Mouse (Mus musculus) erythroid progenitor cell, adult 5-6 weeks (primary cell): Measurements from ENCODE around the gene Dnajc13. TPM values are rescaled to one million over a fixed set of nuclear protein-coding genes. Genes with fewer than 3 reads are reported as not detected.

Experiments
- ATAC-seq: replicated peaks from 2 replicates; pipeline ENCODE4 v1.8.0; 2016; ENCODE audit warnings: moderate number of reproducible peaks, mild to moderate bottlenecking, moderate TSS enrichment, inconsistent platforms; ENCODE audit not compliant: poor library complexity, low FRiP score, severe bottlenecking
- total RNA-seq, 2 experiments: library from RNA; stranded (forward) in 1 of 2; stranded (reverse) in 1 of 2; fragments of 150-400 nt in 1 of 2; fragments of 186-747, 209-891 nt in 1 of 2; gene quantifications; 2 replicates each; pipeline versions ENCODE4 v1.2.3 to v1.2.4; 2015 to 2017; ENCODE audit warnings: low replicate concordance in 2 of 2

Gene Dnajc13
- total RNA-seq (2015; ENCODE audit: low replicate concordance): 26.4 and 27.8 TPM in 2 replicates
- total RNA-seq (2017; ENCODE audit: low replicate concordance): 13.4 and 25.8 TPM in 2 replicates

DNA sequence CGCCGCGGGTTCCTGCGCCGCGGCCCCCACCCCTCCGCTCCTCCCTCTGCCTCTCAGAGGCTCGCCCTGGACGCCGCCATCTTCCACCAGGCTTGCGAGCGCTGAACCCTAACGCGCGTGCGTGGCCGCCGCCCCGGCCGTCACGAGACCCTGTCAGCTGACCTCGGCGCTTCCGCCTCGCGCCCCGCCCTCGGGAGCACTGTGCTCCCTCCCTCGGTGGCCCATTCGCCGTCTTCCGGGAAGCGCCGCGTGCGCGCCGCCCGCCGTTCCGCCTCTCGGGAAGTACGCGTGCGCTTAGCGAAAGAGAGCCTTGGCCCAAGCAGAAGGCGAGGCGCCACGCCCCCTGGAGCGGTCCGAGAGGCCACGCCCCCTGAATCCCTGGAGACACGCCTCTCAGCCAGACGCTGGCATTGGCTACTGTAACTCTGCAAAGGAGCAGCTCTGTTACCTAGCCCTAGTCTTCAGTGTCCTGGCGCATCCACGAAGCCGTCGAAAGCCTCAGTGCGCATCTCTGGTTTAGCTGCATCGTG, at the start of gene Dnajc13:
Dnajc13 (minus strand) TSS at position 108 of the 530 bp plus-strand sequence.
- peak; percentile 96 for ATAC-seq

GRCm38 (mm10) chr9:104306734-104307133, 44.0 kb upstream of the Dnajc13 start:
- peak; percentile 49; the same call in 1 of the 2 replicates for ATAC-seq

DNA sequence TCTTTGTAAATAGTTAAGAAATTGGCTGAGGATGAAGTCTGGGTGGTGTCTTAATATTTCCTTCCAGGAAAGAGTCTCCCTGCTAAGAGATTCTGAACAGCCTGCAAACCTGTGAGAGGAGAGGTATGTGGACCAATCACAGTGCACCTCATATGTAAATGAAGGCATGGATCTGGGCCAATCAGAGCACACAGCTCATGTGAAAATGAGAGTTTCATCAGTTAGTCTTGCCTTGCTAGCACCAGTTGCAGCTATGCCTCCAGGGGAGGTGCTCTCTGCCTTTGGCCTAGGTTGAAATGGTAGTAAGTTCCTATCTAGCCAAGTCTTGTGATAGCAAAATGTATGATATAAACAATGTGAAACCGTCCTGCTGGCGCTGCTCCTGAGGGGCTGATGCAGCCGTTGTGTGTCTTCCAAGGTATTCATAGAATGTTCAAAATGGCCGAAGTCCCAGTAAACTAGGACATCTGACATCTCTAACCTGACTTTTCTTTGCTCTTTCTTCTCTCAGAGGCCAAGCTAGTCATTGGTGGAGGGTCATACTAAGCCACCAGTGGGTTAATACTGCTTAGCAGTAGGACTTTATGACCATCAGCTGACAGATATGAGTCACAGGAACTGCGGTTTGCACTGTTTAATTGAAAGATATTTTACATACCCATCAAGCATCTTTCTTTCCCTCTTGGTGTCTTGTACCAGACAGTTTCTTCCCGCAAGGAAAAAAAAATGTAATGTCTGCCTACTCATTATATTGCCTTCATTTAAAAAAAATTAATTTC, 42.8 kb upstream of the Dnajc13 start:
- no peak for ATAC-seq

DNA sequence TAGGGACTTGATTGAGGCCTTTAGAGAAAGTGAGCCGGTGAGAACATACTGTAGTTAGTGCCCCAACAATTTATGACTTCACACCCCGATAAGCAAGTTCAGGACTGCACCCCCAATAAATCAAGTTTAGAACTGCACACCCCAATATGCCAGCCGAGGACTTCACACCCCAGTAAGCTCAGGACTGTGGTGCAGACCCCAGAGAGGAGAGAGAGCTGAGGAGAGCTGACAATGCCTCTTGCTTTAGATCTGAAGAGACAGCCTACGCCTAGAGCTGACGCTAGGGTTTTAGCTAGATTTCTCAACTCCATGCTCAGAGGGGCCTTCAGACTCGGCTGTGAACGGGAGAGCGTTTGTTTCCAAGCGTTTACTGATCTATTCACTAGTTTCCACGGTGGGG, 42.1 kb upstream of the Dnajc13 start:
- ATAC-seq: no peak

- ATAC-seq: no peak
Observed at GRCm38 (mm10) chr9:104304376-104304775, 41.6 kb upstream of the Dnajc13 start.

- ATAC-seq: no peak
Observed at GRCm38 (mm10) chr9:104300569-104300968, 37.8 kb upstream of the Dnajc13 start.

DNA sequence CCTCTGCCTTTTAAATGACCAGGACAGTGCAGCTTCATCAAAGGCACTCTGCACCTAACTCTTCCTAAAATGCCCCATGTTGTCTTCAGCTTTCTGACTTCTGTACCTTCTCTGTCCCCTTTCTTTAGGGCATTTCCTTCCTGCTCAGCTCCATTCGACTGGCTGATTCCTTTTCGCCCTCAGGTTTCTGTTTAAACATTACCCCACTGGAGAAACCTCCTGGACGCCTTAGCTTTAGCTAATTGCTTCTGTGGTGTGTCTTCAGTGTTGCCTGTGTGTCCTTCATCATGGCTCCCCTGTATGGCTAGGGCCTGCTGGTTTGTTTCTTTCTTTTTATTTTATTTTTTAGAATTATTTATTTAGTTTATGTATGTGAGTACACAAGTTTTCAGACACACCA, 34.3 kb upstream of the Dnajc13 start:
- ATAC-seq: no peak

GRCm38 (mm10) chr9:104284934-104285333, 22.2 kb upstream of the Dnajc13 start:
- no peak for ATAC-seq

DNA sequence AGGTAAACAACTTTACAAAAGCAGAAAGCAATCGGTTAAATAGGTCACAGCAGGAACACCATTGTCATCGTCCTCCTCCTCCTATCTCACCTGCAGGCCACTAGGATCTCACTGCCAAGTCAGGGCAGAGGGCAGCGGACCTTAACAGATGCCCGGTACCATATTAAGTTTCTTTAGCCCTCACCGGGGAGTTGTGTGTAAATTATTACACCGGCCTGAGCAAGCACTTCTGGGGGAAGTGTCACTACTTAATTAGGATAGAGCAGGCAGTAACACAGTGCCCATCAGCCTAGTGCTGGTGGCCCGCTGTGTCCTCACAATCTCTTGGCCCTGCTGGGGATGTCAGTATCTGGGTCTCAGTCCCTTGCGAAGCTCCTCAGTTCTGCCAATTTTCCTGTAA, 19.8 kb upstream of the Dnajc13 start:
- ATAC-seq: no peak

- ATAC-seq: no peak
Observed at GRCm38 (mm10) chr9:104281737-104282136, 19.0 kb upstream of the Dnajc13 start.

GRCm38 (mm10) chr9:104280725-104281495, 18.2 kb upstream of the Dnajc13 start:
- ATAC-seq: no peak

DNA sequence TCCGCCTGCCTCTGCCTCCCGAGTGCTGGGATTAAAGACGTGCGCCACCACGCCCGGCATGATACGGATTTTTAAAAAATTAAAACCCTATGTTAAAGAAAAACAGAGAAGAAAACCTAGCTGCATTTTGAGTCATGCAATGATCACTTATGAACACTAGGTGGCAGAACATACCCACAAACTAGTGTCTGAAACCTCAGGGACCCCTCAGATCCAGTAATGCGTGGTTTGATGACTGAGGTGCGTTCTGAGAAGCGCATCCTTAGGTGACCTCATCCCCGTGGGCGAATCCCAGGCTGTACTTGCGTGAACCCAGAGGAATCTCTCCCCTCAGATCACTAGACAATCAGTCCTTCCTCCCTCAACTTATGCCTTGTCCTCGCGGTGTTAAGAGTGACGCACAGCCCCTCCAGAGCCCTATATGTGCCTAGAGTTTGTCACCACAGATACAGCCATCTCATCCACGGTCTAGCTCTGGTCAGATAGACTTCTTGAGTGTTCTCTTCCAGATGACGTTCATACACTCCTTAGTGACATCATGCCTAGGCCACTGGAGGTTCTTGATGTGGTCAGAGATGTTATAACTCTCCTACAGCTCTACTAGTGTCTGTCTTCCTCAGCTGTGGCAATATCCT, 14.9 kb upstream of the Dnajc13 start:
- no peak for ATAC-seq

GRCm38 (mm10) chr9:104275084-104275785, 12.5 kb upstream of the Dnajc13 start:
- no peak for ATAC-seq

- ATAC-seq: no peak
Observed at GRCm38 (mm10) chr9:104272057-104272456, 9.3 kb upstream of the Dnajc13 start.

DNA sequence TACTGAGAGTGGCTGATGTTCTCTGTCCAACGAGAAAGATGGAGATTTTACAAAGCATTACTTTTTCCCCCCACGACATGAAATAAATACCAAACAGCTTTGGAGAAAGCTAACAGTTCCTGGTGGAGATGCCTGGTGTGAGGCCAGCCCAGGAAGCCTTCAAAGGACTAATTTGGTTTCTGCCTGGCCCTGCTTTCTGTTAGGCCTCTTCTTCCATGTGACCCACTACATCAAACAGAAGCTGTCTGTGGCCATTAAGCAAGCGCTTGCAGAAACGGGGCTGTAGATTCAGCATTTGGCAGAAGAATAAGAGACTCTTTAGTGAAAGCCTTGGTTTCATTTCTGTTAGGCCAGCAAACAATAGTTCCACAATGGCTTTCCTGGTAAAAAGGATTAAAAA, 8.9 kb upstream of the Dnajc13 start:
- no peak for ATAC-seq

- no peak for ATAC-seq
Observed at GRCm38 (mm10) chr9:104269944-104270343, 7.2 kb upstream of the Dnajc13 start.

GRCm38 (mm10) chr9:104269349-104269871, 6.7 kb upstream of the Dnajc13 start:
- ATAC-seq: no peak

- ATAC-seq: no peak
Observed at GRCm38 (mm10) chr9:104264567-104264966, 1.8 kb upstream of the Dnajc13 start.

DNA sequence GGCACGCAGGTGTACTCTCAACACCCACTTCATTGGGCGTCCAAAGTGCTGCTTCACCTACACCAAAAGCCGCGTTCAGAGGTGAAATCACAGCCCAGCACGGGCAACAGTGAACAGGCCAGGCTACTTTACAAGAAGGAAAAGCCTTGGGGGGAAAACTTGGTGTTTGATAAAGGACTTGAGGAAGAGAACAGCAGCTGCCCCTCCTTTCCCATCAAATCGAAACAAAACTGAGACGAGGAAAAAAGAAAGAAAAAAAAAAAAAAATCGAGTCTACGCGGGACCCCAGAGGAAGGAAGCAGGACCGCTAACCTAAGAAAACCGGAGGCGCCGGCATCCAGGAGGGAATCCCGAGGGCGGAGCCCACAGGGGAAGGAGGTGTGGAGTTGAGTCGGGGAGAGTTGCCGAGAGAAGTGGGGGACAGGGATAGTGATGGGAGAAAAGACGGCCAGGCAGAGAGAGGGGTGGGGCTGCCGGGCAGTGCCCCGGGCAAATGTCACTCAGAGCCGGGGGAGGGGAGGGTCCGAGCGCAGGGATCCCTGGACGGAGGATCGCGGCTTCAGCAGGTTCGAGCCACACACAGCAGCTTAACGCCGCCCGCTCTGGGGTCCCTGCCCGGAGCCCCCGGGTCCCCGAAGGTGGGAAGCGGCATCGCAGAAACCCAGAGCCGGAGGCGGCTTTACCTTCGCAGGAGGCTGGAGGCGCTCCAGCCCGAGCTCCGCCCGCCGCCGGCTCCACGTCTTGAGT, 541 bp downstream of the Dnajc13 start:
- ATAC-seq: peak; percentile 36; the same call in 1 of the 2 replicates
